In the genomic region with DNA sequence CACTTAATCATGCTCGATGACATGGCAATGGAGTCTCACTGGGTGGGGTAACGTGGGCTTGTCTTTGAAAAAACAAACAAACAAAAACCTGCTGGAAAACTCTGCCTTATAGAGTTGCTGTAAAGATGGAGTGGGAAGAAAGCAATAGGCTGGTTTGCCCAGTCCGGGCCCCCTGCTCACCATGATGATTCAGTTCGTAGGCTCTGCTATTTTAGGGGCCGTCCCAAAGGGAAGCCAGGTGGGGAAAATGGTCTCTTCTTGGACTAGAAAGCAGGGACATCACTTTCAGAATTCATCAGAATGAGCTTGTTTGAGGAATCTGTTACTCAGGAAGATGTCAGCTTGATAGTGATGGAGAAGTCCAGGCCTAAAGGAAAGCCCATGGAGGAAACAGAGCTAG, we compare ENCODE assay signal across 30 mouse cellular contexts. TPM values are rescaled to one million over a fixed set of nuclear protein-coding genes. Genes with fewer than 3 reads are reported as not detected.
"Had no signal": no experiment of that assay in that cellular context is flagged by ENCODE, and none has a peak within 500 bp of the region (broad histone marks: within the 10 kb centered on the region; RNA-seq: fewer than 3 reads in every experiment).

No protein-coding gene starts in this region.

- H3K36me3 ChIP-seq: embryonic facial prominence, embryonic 10.5 days; embryonic facial prominence, embryonic 12.5 days; embryonic facial prominence, embryonic 13.5 days; embryonic facial prominence, embryonic 15.5 days; forebrain, embryonic 10.5 days; forebrain, embryonic 12.5 days; forebrain, embryonic 15.5 days had no signal

- DNase-seq: cerebellum, adult 18-20 months; cerebellum, adult 2 months; cerebellum, adult 8-10 months; cerebellum, adult 9-10 months; cerebellum, adult 9-11 months; cerebellum, postnatal 10 days; cerebellum, postnatal 14 days; cerebellum, postnatal 25 days; cerebellum, postnatal 36 days; embryo, embryonic 11 days; forebrain, postnatal 0 days; gastrocnemius, adult 2 months; gastrocnemius, postnatal 10 days; gastrocnemius, postnatal 14 days; gastrocnemius, postnatal 25 days; gastrocnemius, postnatal 36 days; heart, adult 18-20 months had no signal

- ATAC-seq: forebrain, embryonic 13.5 days; forebrain, embryonic 14.5 days; forebrain, embryonic 15.5 days; forebrain, embryonic 16.5 days; forebrain, postnatal 0 days had no signal

- H3K4me2 ChIP-seq: embryonic facial prominence, embryonic 12.5 days; embryonic facial prominence, embryonic 13.5 days; embryonic facial prominence, embryonic 15.5 days; forebrain, embryonic 12.5 days; forebrain, embryonic 13.5 days; forebrain, embryonic 15.5 days had no signal

- H3K9ac ChIP-seq: embryonic facial prominence, embryonic 12.5 days; embryonic facial prominence, embryonic 13.5 days; embryonic facial prominence, embryonic 15.5 days; forebrain, embryonic 12.5 days; forebrain, embryonic 13.5 days; forebrain, embryonic 15.5 days; forebrain, postnatal 0 days had no signal

- H3K4me1 ChIP-seq: embryonic facial prominence, embryonic 15.5 days; forebrain, embryonic 13.5 days; forebrain, embryonic 15.5 days had no signal

- H3K4me3 ChIP-seq: embryonic facial prominence, embryonic 10.5 days; embryonic facial prominence, embryonic 12.5 days; embryonic facial prominence, embryonic 13.5 days; embryonic facial prominence, embryonic 15.5 days; erythroblast, embryonic 14.5 days; forebrain, embryonic 10.5 days; forebrain, embryonic 12.5 days; forebrain, embryonic 13.5 days; forebrain, embryonic 15.5 days; gastrocnemius, adult 2 months had no signal

- H3K27ac ChIP-seq: embryonic facial prominence, embryonic 10.5 days; embryonic facial prominence, embryonic 12.5 days; embryonic facial prominence, embryonic 13.5 days; embryonic facial prominence, embryonic 15.5 days; forebrain, embryonic 10.5 days; forebrain, embryonic 12.5 days; forebrain, embryonic 13.5 days; forebrain, embryonic 15.5 days; gastrocnemius, adult 2 months had no signal

- H3K27me3 ChIP-seq: embryonic facial prominence, embryonic 12.5 days; embryonic facial prominence, embryonic 13.5 days; embryonic facial prominence, embryonic 15.5 days; forebrain, embryonic 12.5 days; forebrain, embryonic 13.5 days; forebrain, embryonic 15.5 days had no signal

- H3K9me3 ChIP-seq: embryonic facial prominence, embryonic 10.5 days; embryonic facial prominence, embryonic 12.5 days; embryonic facial prominence, embryonic 13.5 days; embryonic facial prominence, embryonic 15.5 days; forebrain, embryonic 10.5 days; forebrain, embryonic 12.5 days; forebrain, embryonic 13.5 days; forebrain, embryonic 15.5 days had no signal

RNA-seq across cellular contexts. Expression of gene Gpr1, which starts 12.9 kb away (rescaled TPM):
- total RNA-seq: common myeloid progenitor, adult 5-6 weeks; granulocyte monocyte progenitor cell, adult 5-6 weeks had no signal
- polyA plus RNA-seq: embryonic facial prominence, embryonic 13.5 days; erythroblast, embryonic 14.5 days had no signal

RNA-seq across cellular contexts. Expression of gene Zdbf2, which starts 45.8 kb away (rescaled TPM):
- total RNA-seq: common myeloid progenitor, adult 5-6 weeks; granulocyte monocyte progenitor cell, adult 5-6 weeks had no signal
